Mouse (Mus musculus): ENCODE results near the gene Car14. TPM values are rescaled to one million over a fixed set of nuclear protein-coding genes. Genes with fewer than 3 reads are reported as not detected.

Gene Car14
- total and polyA plus RNA-seq, 2 experiments from 2014 or later = 126 to 137 TPM

DNA sequence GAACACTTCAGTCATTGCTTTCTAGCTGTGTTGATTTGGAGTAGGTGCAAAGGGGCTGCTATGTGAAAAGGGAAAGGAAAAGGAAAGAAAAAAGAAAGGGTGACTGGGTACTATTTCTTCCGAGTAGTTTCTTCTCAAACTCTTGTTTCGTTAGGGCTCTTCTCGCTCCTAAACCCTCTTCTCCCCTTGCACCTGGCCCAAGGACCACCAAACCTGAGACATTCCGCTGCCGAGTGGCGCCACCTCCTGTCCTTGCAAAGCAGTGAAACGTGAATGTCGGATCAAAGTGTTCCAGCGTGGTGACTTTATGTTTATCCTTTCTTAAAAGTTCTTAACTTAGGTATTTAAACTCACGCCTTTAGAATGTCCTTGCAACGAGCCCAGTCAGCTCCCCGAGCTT lies 2.4 kb upstream of the Car14 start:
- Histone ChIP-seq H3K4me3 (ENCODE audit: low read depth, low read length) (peak overlapping the region; percentile 46), H3K4me1 (ENCODE audit: control insufficient read depth, insufficient read depth) (peaks cover 21% of the 10 kb centered on the region), H3K9me3 (replicated peaks; ENCODE audit: control insufficient read depth, low read length) (no peaks in the 10 kb centered on the region), H3K4me2 (ENCODE audit: low read depth, low read length) (peak overlapping the region; percentile 77), H3K9ac (replicated peaks; ENCODE audit: low read depth, low read length) (0 out of 2 replicates have a peak overlapping the region, but pooled peaks have one; percentile 11), H3K27me3 (ENCODE audit: control insufficient read depth, insufficient read depth, low read length) (no peaks in the 10 kb centered on the region), H3K27ac (ENCODE audit: low read depth) (no peak overlapping the region), H3K36me3 (replicated peaks; ENCODE audit: control insufficient read depth, insufficient read depth, low read length) (no peaks in the 10 kb centered on the region)
- TF ChIP-seq CTCF (IDR thresholded peaks at IDR 0.05; ENCODE audit: low read depth) (peak; percentile 92), EP300 (IDR thresholded peaks at IDR 0.05; ENCODE audit: low read depth) (no peak)
- ATAC-seq (ENCODE audit: insufficient read depth, low read depth) (no peak), DNase-seq (ENCODE audit: low spot score) (peak; percentile 39)
- 0% methylated on average over 12 of the region's 12 CpGs for WGBS

DNA sequence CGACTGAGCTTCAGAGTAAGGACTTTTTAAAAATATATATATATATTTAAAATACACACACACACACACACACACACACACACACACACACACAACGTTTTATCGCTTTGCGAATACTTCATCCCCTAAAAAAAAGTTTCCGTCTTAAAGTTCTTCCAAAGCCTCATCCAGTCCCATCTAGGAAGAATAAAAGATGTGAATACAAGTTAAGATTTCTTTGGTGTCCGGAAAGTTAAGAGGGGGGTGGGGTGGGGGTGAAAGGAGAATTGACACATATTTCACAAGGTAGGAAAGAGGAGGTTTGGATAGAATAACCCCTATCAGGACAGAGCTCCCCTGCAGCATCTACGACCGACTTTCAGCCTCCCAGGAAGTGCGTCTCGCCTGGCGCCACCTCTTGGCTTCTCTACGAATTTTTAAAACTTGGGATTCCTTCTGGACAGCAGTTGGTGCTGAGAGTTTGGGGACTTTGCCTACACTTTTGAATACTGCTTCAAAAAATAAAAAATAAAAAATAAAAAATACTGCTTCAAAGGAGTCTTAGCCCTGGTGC lies 1.5 kb upstream of the Car14 start:
- Histone ChIP-seq H3K4me2 (ENCODE audit: low read depth, low read length) (peak overlapping the region; percentile 77), H3K4me1 (ENCODE audit: control insufficient read depth, insufficient read depth) (peaks cover 26% of the 10 kb centered on the region), H3K27me3 (ENCODE audit: control insufficient read depth, insufficient read depth, low read length) (no peaks in the 10 kb centered on the region), H3K9me3 (replicated peaks; ENCODE audit: control insufficient read depth, low read length) (no peaks in the 10 kb centered on the region), H3K36me3 (replicated peaks; ENCODE audit: control insufficient read depth, insufficient read depth, low read length) (no peaks in the 10 kb centered on the region), H3K9ac (replicated peaks; ENCODE audit: low read depth, low read length) (no peak overlapping the region), H3K27ac (ENCODE audit: low read depth) (peak overlapping the region; percentile 86; the same call in 1 of the 2 replicates), H3K4me3 (ENCODE audit: low read depth, low read length) (peak overlapping the region; percentile 46)
- 2% methylated on average over 12 of the region's 12 CpGs for WGBS
- DNase-seq (ENCODE audit: low spot score) (peak; percentile 67), ATAC-seq (ENCODE audit: insufficient read depth, low read depth) (no peak)
- TF ChIP-seq CTCF (IDR thresholded peaks at IDR 0.05; ENCODE audit: low read depth) (peak; percentile 58), EP300 (IDR thresholded peaks at IDR 0.05; ENCODE audit: low read depth) (no peak)

DNA sequence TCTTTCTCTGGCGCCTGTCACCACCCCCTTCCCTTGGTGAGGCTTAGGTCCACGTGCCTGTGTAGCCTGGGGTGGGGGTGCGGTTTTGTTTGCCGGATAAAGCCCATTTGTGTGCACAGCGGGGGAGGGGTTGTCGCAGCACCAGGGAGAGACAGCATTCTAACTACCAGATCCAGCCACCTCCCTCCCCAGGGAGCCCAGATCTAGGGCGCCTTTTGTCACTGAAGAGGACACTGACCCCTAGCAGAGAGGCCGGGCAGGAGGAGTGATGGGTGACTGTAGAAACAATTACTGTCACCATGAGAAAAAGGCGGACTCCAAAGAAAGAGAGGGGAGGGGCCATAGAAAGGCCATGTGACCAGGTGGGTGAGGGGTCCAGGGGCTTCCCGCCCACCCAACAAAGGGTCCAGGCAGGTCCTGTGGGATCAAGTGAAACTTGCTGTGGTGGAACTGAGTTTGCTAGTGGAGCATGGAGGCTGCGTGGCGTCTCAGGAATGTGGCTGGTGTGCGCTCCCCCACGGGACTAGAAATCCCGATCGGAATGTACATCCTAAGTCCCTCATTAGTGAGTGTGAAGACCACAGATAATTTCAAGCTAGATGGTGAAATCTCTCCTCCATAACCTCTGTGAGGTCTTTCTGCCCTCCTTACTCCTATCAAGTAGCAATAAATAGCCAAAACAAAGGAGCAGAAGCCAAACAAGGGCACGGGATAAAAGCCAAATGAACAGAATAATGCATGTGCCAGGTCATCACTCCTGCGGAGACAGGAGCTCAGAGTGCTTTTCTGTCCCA lies 852 bp upstream of the Car14 start:
- under 1% methylated on average over 18 of the region's 18 CpGs for WGBS
- H3K27me3 ChIP-seq (ENCODE audit: control insufficient read depth, insufficient read depth, low read length) = no peaks in the 10 kb centered on the region
- DNase-seq (ENCODE audit: low spot score) (peak; percentile 35), ATAC-seq (ENCODE audit: insufficient read depth, low read depth) (peak; percentile 35)
- H3K4me2 ChIP-seq (ENCODE audit: low read depth, low read length) = peak overlapping the region; percentile 77
- H3K9me3 ChIP-seq (replicated peaks; ENCODE audit: control insufficient read depth, low read length) = no peaks in the 10 kb centered on the region
- H3K36me3 ChIP-seq (replicated peaks; ENCODE audit: control insufficient read depth, insufficient read depth, low read length) = no peaks in the 10 kb centered on the region
- no peak for TF ChIP-seq CTCF (IDR thresholded peaks at IDR 0.05; ENCODE audit: low read depth)
- TF ChIP-seq EP300 (IDR thresholded peaks at IDR 0.05; ENCODE audit: low read depth) = no peak
- peak overlapping the region; percentile 86 for H3K27ac ChIP-seq (ENCODE audit: low read depth)
- peaks cover 26% of the 10 kb centered on the region for H3K4me1 ChIP-seq (ENCODE audit: control insufficient read depth, insufficient read depth)
- peak overlapping the region; percentile 46 for H3K4me3 ChIP-seq (ENCODE audit: low read depth, low read length)
- H3K9ac ChIP-seq (replicated peaks; ENCODE audit: low read depth, low read length) = peak overlapping the region; percentile 70; the same call in 1 of the 2 replicates

DNA sequence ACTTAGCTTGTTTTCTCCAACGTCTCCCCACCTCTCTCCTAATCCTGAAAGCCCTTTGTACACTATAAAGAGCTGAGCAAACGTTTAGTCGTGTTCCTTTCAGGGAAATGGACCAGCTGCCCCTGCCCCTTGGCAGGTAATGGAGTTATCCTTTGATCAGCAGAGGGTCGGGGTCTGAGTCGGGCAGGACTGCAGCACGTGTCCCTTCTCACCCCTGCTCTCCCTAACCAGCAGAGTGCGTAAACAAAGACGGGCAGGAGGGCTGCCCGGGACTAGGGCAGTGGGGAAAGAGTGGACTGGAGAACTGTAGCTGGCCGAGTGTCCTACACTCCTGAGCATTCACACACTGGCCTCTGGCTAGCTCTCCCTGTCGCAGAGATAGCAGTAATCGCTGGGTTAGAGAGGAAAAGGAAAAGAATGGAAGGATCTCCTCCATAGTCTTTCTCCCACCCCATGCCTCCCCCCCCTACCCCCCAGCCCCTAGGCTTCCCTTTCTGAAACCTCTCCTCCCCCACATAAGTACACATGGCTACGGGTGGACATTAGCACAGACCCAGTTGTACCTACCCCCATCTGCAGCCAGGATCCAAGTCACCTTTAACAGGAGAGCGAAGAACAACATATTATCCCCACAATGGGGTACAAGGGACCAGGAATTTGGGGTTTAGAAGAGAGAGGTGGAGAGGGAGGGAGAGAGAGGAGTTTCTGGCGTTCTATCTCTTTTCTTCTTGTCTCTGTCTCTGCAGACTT lies 563 bp downstream of the Car14 start:
- peak overlapping the region; percentile 77 for H3K4me2 ChIP-seq (ENCODE audit: low read depth, low read length)
- no peaks in the 10 kb centered on the region for H3K27me3 ChIP-seq (ENCODE audit: control insufficient read depth, insufficient read depth, low read length)
- 3% methylated on average over 15 of the region's 15 CpGs for WGBS
- ATAC-seq (ENCODE audit: insufficient read depth, low read depth) (peak; percentile 27), DNase-seq (ENCODE audit: low spot score) (peak; percentile 30)
- peak overlapping the region; percentile 70 for H3K9ac ChIP-seq (replicated peaks; ENCODE audit: low read depth, low read length)
- TF ChIP-seq CTCF (IDR thresholded peaks at IDR 0.05; ENCODE audit: low read depth) (no peak), EP300 (IDR thresholded peaks at IDR 0.05; ENCODE audit: low read depth) (no peak)
- H3K4me3 ChIP-seq (ENCODE audit: low read depth, low read length) = peak overlapping the region; percentile 46
- H3K9me3 ChIP-seq (replicated peaks; ENCODE audit: control insufficient read depth, low read length) = no peaks in the 10 kb centered on the region
- peak overlapping the region; percentile 86 for H3K27ac ChIP-seq (ENCODE audit: low read depth)
- peaks cover 26% of the 10 kb centered on the region for H3K4me1 ChIP-seq (ENCODE audit: control insufficient read depth, insufficient read depth)
- 0 out of 2 replicates have a peak, but pooled peaks cover 2% of the 10 kb centered on the region for H3K36me3 ChIP-seq (replicated peaks; ENCODE audit: control insufficient read depth, insufficient read depth, low read length)

DNA sequence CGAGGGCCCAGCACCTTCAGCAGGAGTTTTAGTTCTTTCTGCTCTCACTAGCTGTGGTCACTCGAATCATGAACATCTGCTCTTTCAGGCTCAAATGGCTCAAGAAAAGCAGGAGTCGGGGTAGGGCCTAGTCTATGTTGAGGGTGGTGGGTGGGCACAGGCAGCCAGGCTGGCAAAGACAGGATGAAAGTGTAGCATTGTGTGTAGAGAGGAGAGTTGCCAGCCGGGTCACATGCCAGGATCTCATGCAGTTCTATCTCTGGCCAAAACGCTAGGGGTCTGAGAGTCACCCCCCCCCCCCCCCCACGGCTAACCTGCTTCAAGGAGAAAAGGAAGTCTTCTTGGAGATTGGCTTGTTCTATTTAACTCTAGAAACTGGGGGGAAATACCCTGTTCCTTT lies 1.8 kb downstream of the Car14 start:
- Histone ChIP-seq H3K36me3 (replicated peaks; ENCODE audit: control insufficient read depth, insufficient read depth, low read length) (peaks cover 14% of the 10 kb centered on the region; the same call in 1 of the 2 replicates), H3K4me1 (ENCODE audit: control insufficient read depth, insufficient read depth) (peaks cover 26% of the 10 kb centered on the region), H3K4me2 (ENCODE audit: low read depth, low read length) (peak overlapping the region; percentile 77), H3K4me3 (ENCODE audit: low read depth, low read length) (peak overlapping the region; percentile 46), H3K9ac (replicated peaks; ENCODE audit: low read depth, low read length) (0 out of 2 replicates have a peak overlapping the region, but pooled peaks have one; percentile 1), H3K9me3 (replicated peaks; ENCODE audit: control insufficient read depth, low read length) (no peaks in the 10 kb centered on the region), H3K27me3 (ENCODE audit: control insufficient read depth, insufficient read depth, low read length) (no peaks in the 10 kb centered on the region), H3K27ac (ENCODE audit: low read depth) (peak overlapping the region; percentile 86)
- DNase-seq (ENCODE audit: low spot score) (peak; percentile 15), ATAC-seq (ENCODE audit: insufficient read depth, low read depth) (no peak; the same call in 1 of the 2 replicates)
- no peak for TF ChIP-seq EP300 (IDR thresholded peaks at IDR 0.05; ENCODE audit: low read depth)
- no peak for TF ChIP-seq CTCF (IDR thresholded peaks at IDR 0.05; ENCODE audit: low read depth)
- 23% methylated on average over 6 of the region's 6 CpGs for WGBS

All from heart, postnatal 0 days (tissue).